Mouse (Mus musculus) CD8-positive naive resting alpha-beta T cell, adult 2 months (primary cell): ENCODE measurements around the gene Trappc5.

Source experiments
- DNase-seq, 2 experiments: peaks; one replicate each; pipeline ENCODE4 v3.0.0; 2022; ENCODE audit warnings: low read depth in 2 of 2, low spot score in 2 of 2

Gene Trappc5

DNA sequence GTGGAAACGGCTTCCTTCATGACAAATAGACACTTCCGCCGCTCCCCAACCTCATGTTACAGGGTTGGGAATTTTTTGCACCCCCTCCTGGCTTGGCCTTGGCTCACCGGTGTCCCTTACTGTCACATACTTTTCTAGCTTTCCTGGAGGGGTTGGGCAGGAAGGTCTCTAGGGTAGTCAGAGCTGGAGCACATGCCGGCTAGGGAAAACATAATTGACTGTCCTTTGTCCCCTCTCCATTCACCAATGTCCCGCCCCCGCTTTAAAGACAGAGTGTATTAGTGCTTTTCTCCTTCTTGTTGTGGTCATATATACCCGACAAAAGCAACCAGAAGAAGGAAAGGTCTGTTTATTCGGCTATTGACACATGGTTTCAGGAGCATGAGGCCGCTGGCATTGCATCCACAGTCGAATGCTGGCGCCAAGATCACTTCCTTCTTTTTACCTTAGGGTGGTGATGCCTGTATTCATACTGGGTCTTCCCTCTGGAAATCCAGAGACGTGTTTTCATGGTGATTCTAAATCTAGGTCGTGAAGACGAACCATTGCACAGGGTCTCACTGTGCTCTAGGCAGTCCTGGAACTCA lies 987 bp downstream of the Trappc5 start:
- peak in 1 of 2 experiments; percentile 9 for DNase-seq

- DNase-seq: no peak
Observed at GRCm38 (mm10) chr8:3678831-3679230, 2.7 kb downstream of the Trappc5 start.

- DNase-seq: no peak
Observed at GRCm38 (mm10) chr8:3679236-3679635, 3.1 kb downstream of the Trappc5 start.

DNA sequence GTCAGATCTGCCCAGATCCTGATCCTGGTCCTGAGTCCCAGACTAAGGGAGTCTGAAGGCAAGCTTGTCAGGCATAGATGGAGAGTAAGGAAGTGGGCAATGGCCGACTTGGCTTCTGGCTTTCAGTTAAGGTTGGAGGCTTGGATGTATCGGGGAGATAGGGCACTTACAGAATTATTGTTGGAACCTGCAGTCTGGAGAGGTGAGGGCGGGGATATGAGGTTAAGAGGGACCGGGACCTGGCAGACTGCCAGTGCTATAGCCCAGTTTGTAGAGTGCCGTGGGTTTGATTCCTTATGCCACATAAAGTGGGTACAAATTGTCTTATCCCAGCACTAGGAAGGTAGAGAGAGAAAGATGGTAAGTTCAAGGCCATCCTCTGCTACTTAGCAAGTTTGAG lies 3.6 kb downstream of the Trappc5 start:
- DNase-seq: no peak

DNA sequence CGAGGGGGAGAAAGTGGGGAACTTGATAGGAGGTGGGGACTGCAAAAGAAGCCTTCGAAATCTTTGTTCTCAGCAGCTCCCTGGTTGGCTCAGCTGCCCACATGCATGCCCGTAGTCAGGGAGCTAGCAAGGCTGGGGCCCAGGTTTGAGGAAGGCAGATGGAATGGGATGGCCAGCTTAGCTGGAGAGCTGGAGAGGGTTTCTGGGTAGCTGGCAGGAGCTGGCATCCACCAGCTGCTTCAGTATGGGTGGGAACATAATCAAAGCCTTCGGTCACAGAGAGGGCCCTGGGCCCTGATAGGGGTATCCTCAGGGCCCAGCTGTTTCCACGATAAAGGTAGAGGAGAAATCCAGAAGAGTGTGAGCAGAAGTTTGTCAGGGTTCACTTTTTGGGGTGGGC lies 6.3 kb downstream of the Trappc5 start:
- DNase-seq: no peak

- DNase-seq: no peak
Observed at GRCm38 (mm10) chr8:3683408-3684176, 7.5 kb downstream of the Trappc5 start.

DNA sequence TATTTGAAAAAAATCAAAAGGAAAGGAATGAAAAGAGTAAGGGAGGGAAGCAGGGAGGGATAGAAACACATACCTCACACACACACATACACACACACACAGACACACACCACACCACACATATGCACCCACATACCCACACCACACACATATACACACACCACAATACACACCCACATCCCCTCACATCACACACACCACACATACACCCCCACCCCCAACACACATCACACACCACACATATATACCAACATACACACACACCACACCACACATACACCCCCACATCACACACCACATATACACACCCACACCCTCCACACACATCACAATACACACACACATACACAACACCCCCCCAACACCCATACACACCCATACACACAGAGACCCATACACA lies 8.4 kb downstream of the Trappc5 start:
- no peak for DNase-seq

- no peak for DNase-seq
Observed at GRCm38 (mm10) chr8:3685422-3685821, 9.3 kb downstream of the Trappc5 start.

GRCm38 (mm10) chr8:3687537-3687936 lies 11.4 kb downstream of the Trappc5 start:
- no peak for DNase-seq

GRCm38 (mm10) chr8:3690774-3691173 lies 14.7 kb downstream of the Trappc5 start:
- DNase-seq: no peak

DNA sequence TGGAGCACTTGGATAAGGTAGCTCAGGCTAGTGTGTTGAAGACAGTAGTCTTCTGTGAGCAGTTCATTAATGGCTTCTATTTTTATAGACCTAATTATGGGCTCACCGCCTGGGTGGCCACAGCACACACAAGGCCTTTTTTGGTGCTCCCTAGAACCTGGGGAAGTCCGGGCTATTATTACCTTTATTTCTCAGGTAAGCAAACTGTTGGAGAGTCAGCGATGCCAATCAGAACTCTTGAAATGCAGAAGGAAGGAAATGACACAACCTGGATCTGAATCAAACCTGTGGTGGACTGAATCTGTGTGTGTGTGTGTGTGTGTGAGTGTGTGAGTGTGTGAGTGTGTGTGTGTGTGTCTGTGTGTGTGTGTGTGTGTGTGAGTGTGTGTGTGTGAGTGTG lies 18.0 kb downstream of the Trappc5 start, which contains the start of gene Fcer2a:
Gene Fcer2a, minus strand, starts transcription at position 55 of the 400 bp plus-strand sequence.
- DNase-seq: no peak

DNA sequence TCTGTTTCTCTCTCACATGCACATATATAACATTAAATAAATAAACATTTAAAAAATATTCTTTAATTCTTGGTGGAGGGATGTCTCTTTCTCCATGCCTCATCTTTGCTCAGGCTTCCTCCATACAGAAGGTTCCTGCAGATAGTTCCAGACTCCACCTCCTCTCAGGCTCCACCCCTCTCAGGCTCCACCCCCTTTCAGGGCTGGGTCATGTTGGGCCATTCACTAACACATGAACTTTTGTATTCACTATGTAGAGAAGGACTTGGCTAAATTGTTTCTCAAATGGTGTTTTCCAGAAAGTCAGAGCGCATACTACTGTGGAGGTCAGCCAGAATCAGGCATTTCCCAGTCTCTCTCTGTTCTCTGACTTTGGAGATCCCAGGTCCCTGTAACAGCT lies 25.4 kb downstream of the Trappc5 start:
- DNase-seq: no peak

- no peak for DNase-seq
Observed at GRCm38 (mm10) chr8:3705711-3706110, 29.6 kb downstream of the Trappc5 start.

DNA sequence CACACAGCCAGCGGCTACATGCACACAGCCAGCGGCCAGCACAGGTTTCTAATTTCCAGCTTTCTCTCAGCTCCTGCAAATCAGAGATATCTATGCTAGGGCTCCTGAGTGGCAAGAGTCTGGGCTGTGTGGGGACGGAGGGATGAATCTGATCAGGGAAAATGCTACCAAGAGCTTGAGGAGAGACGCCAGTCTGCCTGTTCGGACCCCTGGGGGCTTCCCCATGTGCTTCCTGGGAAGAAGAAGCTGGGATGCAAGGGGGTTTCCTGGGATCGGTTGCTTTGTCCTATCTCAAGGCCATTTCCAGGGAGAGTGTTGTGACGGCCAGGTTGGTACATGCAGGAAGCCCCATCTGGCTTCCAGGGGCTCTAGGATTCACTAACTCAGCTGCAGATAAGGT lies 31.5 kb downstream of the Trappc5 start:
- no peak for DNase-seq

- DNase-seq: no peak
Observed at GRCm38 (mm10) chr8:3710312-3710711, 34.2 kb downstream of the Trappc5 start.

DNA sequence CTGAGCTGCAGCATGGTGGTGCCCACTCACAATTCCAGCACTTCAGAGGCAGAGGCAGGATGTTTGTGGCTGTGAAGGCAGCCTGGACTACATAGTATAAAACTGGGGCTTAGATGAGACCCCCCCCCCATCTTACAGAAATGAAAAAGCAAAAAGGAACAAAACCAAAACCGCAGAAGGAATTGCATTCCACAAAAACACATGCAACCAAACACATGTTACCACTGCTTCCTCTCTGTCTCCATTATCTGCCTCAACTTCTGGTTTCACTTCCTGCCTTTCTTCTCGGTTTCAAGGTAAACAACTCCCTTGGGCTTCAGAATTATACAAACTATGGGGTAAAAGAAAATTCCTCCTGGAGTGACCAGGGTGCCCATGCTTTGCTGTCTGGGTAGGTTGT lies 35.5 kb downstream of the Trappc5 start:
- no peak for DNase-seq

GRCm38 (mm10) chr8:3717321-3717954 lies 41.3 kb downstream of the Trappc5 start:
- no peak for DNase-seq

- DNase-seq: peak; percentile 55 to 57
Observed at GRCm38 (mm10) chr8:3718559-3718958, 42.5 kb downstream of the Trappc5 start.

GRCm38 (mm10) chr8:3720551-3720950 lies 44.5 kb downstream of the Trappc5 start, which contains the start of gene Clec4g:
TSS of gene Clec4g (minus strand) at chr8:3720651.
- no peak for DNase-seq

DNA sequence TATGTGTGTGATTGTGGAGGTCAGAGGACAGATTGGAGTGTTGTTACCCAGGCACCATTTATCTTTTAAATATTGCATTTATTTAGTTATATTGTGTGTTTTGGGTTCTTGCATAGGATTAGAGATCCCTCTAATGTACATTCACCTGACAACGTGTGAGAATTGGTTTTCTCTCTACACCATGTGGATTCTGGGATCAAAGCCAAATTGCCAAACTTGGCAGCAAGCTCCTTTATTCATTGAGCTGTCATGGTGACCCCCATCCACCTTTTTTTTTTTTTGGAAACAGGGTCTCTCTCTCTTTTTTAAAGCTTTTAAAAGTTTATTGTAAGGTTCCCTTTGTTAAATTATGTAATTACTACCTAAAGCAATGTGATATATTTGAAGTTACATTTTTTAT lies 44.9 kb downstream of the Trappc5 start:
- no peak for DNase-seq
